Mouse (Mus musculus): ENCODE results near the gene Defb18.
"Not testable (repeated sequence)": the region's sequence is repeated elsewhere in the genome, so short reads cannot be mapped to it uniquely, and the experiment has no call there.

Defb18 gene

GRCm38 (mm10) chr1:18237343-18237742, at the start of gene Defb18:
Gene Defb18, minus strand, starts transcription at chr1:18237443.
- no peak for DNase-seq

- no peak for DNase-seq
These were observed 33.9 kb upstream of the Defb18 start for GRCm38 (mm10) chr1:18271095-18271494.

GRCm38 (mm10) chr1:18268845-18269244, 31.6 kb upstream of the Defb18 start:
- DNase-seq = no peak

GRCm38 (mm10) chr1:18265038-18265437, 27.8 kb upstream of the Defb18 start, which contains the start of gene Defb41:
Gene Defb41, minus strand, starts transcription at chr1:18265138.
- DNase-seq = no peak

- DNase-seq = not testable (repeated sequence)
These were observed 8.7 kb upstream of the Defb18 start for GRCm38 (mm10) chr1:18245801-18246580.

- DNase-seq = no peak
These were observed 13.8 kb downstream of the Defb18 start for GRCm38 (mm10) chr1:18223385-18223945.

- no peak for DNase-seq
These were observed 45.5 kb downstream of the Defb18 start for GRCm38 (mm10) chr1:18191719-18192118.

- DNase-seq = no peak
These were observed 46.2 kb downstream of the Defb18 start for GRCm38 (mm10) chr1:18190714-18191712.
